Mouse (Mus musculus) neural tube, embryonic 13.5 days (tissue): ENCODE data around the gene Gcnt2. TPM values are rescaled to one million over a fixed set of nuclear protein-coding genes. Genes with fewer than 3 reads are reported as not detected.

Experiments
- ATAC-seq: fragments of 200-750 bp; cut with Nextera tagmentation; 2 replicates; pipeline ENCODE4 v1.8.0; 2017; ENCODE audit warnings: low read depth, mild to moderate bottlenecking, moderate TSS enrichment, moderate library complexity
- H3K27ac ChIP-seq: fragments of 300-500 bp; sonication (generic); replicated peaks from 2 replicates; pipeline ENCODE4 v1.5.1; 2015; ENCODE audit warnings: moderate library complexity, mild to moderate bottlenecking, inconsistent platforms
- H3K27me3 ChIP-seq: fragments of 300-500 bp; sonication (generic); 2 replicates; pipeline ENCODE4 v1.6.1; 2015; ENCODE audit warnings: mild to moderate bottlenecking, inconsistent platforms
- H3K36me3 ChIP-seq: fragments of 300-500 bp; sonication (generic); 2 replicates; pipeline ENCODE4 v1.6.1; 2015; ENCODE audit warnings: mild to moderate bottlenecking, inconsistent platforms
- H3K4me1 ChIP-seq: fragments of 300-500 bp; sonication (generic); replicated peaks from 2 replicates; pipeline ENCODE4 v1.6.1; 2015; ENCODE audit warnings: inconsistent platforms
- H3K4me2 ChIP-seq: fragments of 300-500 bp; sonication (generic); 2 replicates; pipeline ENCODE4 v1.6.1; 2015; ENCODE audit warnings: inconsistent platforms, mild to moderate bottlenecking, moderate library complexity
- H3K4me3 ChIP-seq: fragments of 300-500 bp; sonication (generic); 2 replicates; pipeline ENCODE4 v1.5.1; 2015; ENCODE audit warnings: mild to moderate bottlenecking, inconsistent platforms
- H3K9ac ChIP-seq: fragments of 300-500 bp; sonication (generic); 2 replicates; pipeline ENCODE4 v1.6.1; 2015; ENCODE audit warnings: moderate library complexity, mild to moderate bottlenecking, inconsistent platforms
- H3K9me3 ChIP-seq: fragments of 300-500 bp; sonication (generic); 2 replicates; pipeline ENCODE4 v1.6.1; 2016; ENCODE audit warnings: inconsistent platforms
- WGBS: fragments of 180-500 bp; shearing (Covaris S2); methylation state at CpG from one replicate; pipeline ENCODE4 v1.1.7; 2015; 5-methylcytosine and 5-hydroxymethylcytosine counted together
- polyA plus RNA-seq: library from polyadenylated mRNA; unstranded; fragments of >200 nt; fragmentation: Nextera tagmentation; extraction: Ambion mirVana; gene quantifications from 2 replicates; pipeline ENCODE4 v1.2.1, GENCODE M21; 2015

Gene Gcnt2
- 3.9 and 4.6 TPM in 2 replicates for polyA plus RNA-seq

DNA sequence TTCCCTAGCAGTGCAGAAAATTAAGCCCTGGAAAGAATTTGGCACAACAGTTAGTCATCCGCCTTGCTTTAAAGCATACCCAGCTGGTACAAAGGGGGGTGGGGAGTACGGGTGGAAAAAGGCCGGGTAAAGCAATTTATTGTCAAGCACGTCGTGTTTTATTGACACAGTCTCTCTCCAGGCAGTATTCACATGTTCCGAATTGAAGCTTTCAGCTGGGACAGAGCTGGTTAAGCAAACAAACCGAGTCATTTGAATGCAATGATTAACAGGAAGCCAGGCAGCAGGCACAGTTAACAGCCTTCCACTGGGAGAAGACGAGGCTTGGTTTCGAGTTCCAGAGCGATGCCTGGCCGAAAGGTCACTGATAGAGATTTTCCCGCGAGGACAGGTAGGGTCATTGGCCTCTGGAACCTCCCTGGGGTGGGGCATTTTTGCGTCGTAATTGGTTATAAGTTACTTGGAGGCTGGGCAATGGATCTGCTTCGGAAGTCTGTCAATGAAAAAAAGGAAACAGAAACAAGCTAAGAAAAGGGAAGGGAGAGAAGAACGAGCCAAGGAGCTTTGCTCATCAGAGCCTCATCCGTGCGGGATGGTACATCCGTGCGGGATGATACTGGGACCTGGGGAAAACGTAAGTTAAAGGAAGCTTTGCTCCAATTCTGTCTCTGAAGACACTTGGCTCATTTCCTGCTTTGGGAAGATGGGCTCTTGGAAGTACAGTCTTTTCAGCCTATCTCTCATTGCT, at the start of gene Gcnt2:
TSS of gene Gcnt2 (plus strand) at position 103 of the 748 bp plus-strand sequence.
- WGBS: 38% methylated on average over 22 of the region's 22 CpGs
- Histone ChIP-seq H3K4me1 (peaks cover 13% of the 10 kb centered on the region), H3K4me2 (peak within 1 kb of the TSS; percentile 44), H3K36me3 (no peaks in the 10 kb centered on the region), H3K9me3 (no peaks in the 10 kb centered on the region), H3K27me3 (no peaks in the 10 kb centered on the region), H3K9ac (peak within 1 kb of the TSS; percentile 26; the same call in 1 of the 2 replicates), H3K27ac (0 out of 2 replicates have a peak within 1 kb of the TSS, but pooled peaks have one; percentile 10), H3K4me3 (peak within 1 kb of the TSS; percentile 15)
- ATAC-seq: peak; percentile 40

DNA sequence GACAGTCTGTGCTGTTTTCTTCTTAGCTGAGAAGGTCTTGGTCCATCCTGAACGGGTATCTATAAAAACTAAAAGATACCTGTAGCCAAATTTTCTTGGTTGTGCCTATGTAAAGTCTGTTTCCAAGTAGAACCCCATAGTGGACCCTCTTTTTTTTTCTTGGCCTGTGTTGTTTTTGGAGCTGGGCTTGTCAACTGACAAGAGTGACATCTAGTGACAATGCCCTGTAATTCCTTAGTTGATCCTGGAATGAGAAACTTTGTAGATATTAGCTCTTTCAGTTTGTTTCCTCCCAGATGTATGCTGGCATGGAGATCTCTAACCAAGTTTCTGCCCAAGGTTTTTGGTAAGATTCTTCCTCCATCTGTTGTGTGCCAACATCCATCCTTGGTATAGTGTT, 38.9 kb upstream of the Gcnt2 start:
- Histone ChIP-seq H3K4me1 (no peaks in the 10 kb centered on the region), H3K9ac (no peak overlapping the region), H3K4me3 (no peak overlapping the region), H3K27ac (no peak overlapping the region), H3K36me3 (no peaks in the 10 kb centered on the region), H3K4me2 (no peak overlapping the region), H3K27me3 (no peaks in the 10 kb centered on the region), H3K9me3 (no peaks in the 10 kb centered on the region)
- ATAC-seq: no peak
- WGBS: 66% methylated on average over 1 of the region's 1 CpGs

DNA sequence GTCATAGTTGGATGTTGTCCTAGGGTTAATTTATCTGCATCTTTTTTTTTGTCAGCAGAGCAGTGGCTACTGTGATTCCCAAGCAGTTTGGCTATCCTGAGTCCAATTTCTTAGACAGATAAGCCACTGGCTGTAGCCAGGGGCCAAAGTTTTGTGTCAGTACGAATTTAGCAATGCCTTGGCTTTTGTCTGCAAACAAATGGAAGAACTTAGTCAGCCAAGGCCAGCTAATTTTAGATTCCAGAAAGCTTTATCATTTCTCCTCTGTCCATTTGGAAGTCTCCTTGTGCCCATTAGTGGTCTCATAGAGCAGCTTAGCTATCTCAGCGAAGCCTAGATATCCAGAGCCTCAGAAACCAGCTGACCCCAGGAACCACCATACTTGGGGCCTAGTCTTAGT, 37.6 kb upstream of the Gcnt2 start:
- H3K4me2 ChIP-seq: no peak overlapping the region
- no peak overlapping the region for H3K9ac ChIP-seq
- no peak overlapping the region for H3K4me3 ChIP-seq
- no peaks in the 10 kb centered on the region for H3K4me1 ChIP-seq
- 86% methylated on average over 2 of the region's 2 CpGs for WGBS
- no peaks in the 10 kb centered on the region for H3K9me3 ChIP-seq
- H3K36me3 ChIP-seq: no peaks in the 10 kb centered on the region
- H3K27ac ChIP-seq: no peak overlapping the region
- no peak for ATAC-seq
- H3K27me3 ChIP-seq: no peaks in the 10 kb centered on the region

DNA sequence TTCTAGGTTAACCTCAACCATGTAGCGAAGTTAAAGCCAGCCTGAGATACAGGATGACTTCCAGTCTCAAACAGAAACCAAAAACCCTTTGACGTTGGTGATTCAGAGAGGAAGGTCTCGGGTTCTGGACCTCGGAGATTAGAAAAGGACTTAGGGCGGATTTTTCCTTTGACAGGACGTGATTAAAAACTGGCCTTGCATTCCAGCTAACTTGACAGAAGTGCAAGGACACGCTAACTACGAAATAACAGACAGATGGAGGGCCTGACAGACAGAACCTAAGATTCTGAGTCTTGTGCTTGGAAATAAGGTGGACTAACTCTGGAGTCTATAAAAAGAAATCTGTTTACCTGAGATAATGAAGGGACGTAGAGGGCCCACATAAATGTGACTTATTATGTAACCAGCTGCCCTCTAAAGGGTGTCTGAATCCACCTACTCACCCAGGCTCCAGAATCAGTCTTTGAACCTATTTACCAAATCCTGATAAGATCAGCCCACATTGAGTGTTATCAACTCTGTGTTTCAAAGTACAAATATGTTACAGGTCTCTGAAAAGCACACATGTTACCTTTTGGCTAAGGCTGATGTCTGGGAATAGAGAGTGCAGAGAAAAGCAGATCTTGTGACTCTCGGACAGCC, 18.3 kb upstream of the Gcnt2 start:
- H3K4me1 ChIP-seq: no peaks in the 10 kb centered on the region
- no peak overlapping the region for H3K9ac ChIP-seq
- 76% methylated on average over 10 of the region's 10 CpGs for WGBS
- no peaks in the 10 kb centered on the region for H3K36me3 ChIP-seq
- H3K27me3 ChIP-seq: no peaks in the 10 kb centered on the region
- no peaks in the 10 kb centered on the region for H3K9me3 ChIP-seq
- ATAC-seq: no peak
- no peak overlapping the region for H3K4me3 ChIP-seq
- no peak overlapping the region for H3K4me2 ChIP-seq
- no peak overlapping the region for H3K27ac ChIP-seq

DNA sequence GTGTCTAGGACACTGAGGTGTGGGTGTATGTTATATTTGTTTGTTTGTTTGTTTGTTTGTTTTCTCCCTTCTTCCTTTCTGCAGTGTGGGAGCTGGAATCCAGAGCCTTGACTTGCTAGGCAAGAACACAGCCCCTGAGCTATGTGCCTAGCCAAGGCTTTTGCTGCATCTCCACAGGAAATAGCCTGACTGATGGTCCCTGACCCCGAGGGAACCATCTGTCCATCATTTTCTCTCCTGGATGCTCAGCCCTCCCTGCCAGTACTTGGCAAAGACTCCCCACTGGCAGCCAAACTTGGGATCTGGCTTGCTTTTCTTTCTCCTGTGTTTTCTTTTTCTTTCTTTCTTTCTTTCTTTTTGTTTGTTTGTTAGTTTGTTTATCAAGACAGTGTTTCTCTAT, 17.4 kb upstream of the Gcnt2 start:
- no peaks in the 10 kb centered on the region for H3K36me3 ChIP-seq
- no peak overlapping the region for H3K9ac ChIP-seq
- 17% methylated on average over 1 of the region's 1 CpGs for WGBS
- no peak overlapping the region for H3K27ac ChIP-seq
- no peak for ATAC-seq
- no peak overlapping the region for H3K4me2 ChIP-seq
- H3K9me3 ChIP-seq: no peaks in the 10 kb centered on the region
- no peaks in the 10 kb centered on the region for H3K27me3 ChIP-seq
- no peaks in the 10 kb centered on the region for H3K4me1 ChIP-seq
- H3K4me3 ChIP-seq: no peak overlapping the region

DNA sequence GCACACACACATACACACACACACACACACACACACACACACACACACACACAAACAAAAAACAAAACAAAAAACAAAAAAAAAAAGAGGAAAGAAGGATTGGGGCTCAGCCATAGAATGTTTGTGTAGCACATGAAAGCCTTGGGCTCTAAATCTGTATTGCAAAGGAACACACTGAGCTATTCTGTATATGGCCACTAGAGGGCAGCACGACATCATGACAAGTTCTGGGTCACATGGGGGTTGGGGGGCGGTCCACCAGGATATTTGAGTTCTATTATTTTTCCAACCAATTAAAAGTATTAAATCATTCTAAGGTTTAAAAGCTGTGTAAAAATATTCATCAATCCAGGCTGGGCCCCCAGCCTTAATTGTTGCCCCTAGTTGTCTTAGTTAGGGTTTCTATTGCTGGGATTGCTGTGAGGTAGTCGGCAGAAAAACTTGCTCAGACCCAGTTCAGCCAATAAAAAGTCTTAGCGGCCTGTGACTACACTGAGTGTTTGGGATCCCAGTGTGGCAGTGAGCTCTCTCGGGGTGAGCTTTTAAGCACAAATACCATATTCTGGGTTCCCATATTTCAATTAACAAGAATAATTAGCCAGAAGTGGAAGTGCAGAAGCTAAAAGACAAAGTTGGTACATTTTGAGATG, 16.0 kb upstream of the Gcnt2 start:
- 21% methylated on average over 5 of the region's 5 CpGs for WGBS
- Histone ChIP-seq H3K27me3 (no peaks in the 10 kb centered on the region), H3K27ac (no peak overlapping the region), H3K9me3 (no peaks in the 10 kb centered on the region), H3K4me1 (no peaks in the 10 kb centered on the region), H3K4me3 (no peak overlapping the region), H3K9ac (no peak overlapping the region), H3K4me2 (peak overlapping the region; percentile 37), H3K36me3 (no peaks in the 10 kb centered on the region)
- peak; percentile 43; the same call in 1 of the 2 replicates for ATAC-seq

DNA sequence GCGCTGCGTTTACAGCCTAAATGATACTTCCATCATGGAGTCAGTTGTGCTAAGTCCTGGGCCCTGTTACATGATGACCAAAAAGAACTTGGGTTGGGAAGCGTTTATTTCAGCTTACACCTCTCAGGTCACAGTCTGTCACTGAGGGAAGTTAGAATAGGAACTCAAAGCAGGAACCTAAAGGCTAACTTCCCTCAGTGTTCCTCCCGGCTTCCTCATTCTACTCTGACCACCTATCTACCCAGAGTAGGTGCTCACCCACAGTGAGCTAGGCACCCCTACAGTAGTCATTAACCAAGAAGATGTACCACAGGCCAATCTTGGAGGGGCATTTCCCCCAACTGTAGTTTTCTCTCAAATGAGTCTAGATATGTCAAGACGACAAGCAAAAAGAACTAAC, 15.4 kb upstream of the Gcnt2 start:
- ATAC-seq: no peak
- Histone ChIP-seq H3K27ac (no peak overlapping the region), H3K36me3 (no peaks in the 10 kb centered on the region), H3K4me2 (no peak overlapping the region), H3K4me1 (no peaks in the 10 kb centered on the region), H3K9ac (no peak overlapping the region), H3K4me3 (no peak overlapping the region), H3K9me3 (no peaks in the 10 kb centered on the region), H3K27me3 (no peaks in the 10 kb centered on the region)
- 94% methylated on average over 5 of the region's 5 CpGs for WGBS

DNA sequence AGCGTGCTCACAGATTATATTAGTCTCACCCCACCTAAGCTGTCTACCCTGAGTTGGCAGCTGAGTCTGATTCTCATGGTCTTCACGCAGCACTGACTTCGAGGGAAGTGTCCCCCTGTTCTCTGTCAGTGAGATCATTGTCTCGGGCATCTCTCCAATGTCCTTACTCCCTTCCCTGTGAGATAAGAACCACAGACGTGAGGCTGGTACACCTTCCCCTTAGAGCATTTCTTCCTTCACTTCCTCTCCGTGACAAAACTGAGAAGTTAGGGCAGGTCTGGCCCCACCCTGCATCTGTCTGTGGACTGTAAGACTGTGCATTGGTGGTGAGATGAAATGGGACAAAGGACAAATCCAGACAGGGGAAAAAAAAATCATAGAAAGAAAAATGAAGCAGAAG, 13.6 kb upstream of the Gcnt2 start:
- no peak for ATAC-seq
- WGBS: 65% methylated on average over 6 of the region's 6 CpGs
- no peak overlapping the region for H3K4me2 ChIP-seq
- H3K4me3 ChIP-seq: no peak overlapping the region
- H3K4me1 ChIP-seq: no peaks in the 10 kb centered on the region
- no peak overlapping the region for H3K27ac ChIP-seq
- H3K27me3 ChIP-seq: no peaks in the 10 kb centered on the region
- H3K36me3 ChIP-seq: no peaks in the 10 kb centered on the region
- no peaks in the 10 kb centered on the region for H3K9me3 ChIP-seq
- H3K9ac ChIP-seq: no peak overlapping the region

DNA sequence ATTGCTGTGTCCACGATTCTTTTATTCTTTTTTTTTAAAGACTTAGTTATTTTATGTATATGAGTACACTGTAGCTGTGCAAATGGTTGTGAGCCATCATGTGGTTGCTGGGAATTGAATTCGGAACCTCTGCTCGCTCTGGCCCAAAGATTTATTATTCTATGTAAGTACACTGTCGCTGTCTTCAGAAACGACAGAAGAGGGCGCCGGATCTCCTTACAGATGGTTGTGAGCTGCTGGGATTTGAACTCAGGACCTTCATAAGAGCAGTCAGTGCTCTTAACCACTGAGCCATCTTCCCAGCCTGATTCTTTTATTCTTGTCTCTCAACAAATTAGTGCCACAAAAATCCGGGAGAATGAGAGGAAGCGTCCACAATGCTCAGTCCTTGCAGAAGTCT, 13.2 kb upstream of the Gcnt2 start:
- H3K27me3 ChIP-seq: no peaks in the 10 kb centered on the region
- ATAC-seq: no peak
- no peaks in the 10 kb centered on the region for H3K9me3 ChIP-seq
- H3K4me1 ChIP-seq: no peaks in the 10 kb centered on the region
- no peak overlapping the region for H3K27ac ChIP-seq
- no peaks in the 10 kb centered on the region for H3K36me3 ChIP-seq
- H3K9ac ChIP-seq: no peak overlapping the region
- H3K4me2 ChIP-seq: no peak overlapping the region
- H3K4me3 ChIP-seq: no peak overlapping the region
- 62% methylated on average over 9 of the region's 9 CpGs for WGBS

DNA sequence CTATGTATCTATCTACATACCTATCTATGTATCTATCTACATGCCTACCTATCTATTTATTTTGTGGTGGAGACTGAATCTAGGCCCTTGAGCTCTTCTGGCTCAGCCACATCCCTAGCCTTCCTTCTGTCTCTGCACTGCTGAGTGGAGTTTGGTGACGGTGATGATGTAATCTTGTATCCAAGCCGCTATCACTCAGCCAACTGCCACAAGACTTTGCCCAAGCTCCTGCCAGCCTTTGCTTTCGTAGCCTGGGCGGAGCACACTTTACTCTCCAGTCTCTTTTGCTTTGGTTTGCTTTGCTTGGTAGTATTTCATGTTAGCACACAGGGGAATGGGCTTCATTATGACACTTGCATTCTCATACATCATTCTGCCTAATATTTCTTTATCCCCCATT, 11.7 kb upstream of the Gcnt2 start:
- no peak overlapping the region for H3K27ac ChIP-seq
- WGBS: 89% methylated on average over 4 of the region's 4 CpGs
- no peaks in the 10 kb centered on the region for H3K4me1 ChIP-seq
- H3K27me3 ChIP-seq: no peaks in the 10 kb centered on the region
- H3K9me3 ChIP-seq: no peaks in the 10 kb centered on the region
- no peak overlapping the region for H3K4me2 ChIP-seq
- ATAC-seq: no peak
- H3K9ac ChIP-seq: no peak overlapping the region
- no peak overlapping the region for H3K4me3 ChIP-seq
- no peaks in the 10 kb centered on the region for H3K36me3 ChIP-seq

DNA sequence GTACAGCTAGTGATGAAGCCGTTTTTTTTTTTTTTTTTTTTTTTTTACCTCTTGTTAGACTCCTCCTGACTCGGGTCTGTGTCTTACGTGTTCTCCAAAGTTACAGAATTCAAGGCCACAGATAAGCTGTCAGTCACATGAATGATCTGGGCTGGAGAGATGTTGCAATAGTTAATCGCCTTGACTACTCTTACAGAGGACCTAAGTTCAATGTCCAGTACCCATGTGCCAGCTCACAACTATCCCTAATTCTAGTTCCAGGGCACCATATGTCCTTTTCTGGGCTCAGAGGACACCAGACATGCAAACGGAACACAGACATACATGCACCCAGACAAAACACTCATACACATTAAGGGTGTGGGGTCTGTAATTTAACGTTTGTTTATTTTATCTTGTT, 8.9 kb upstream of the Gcnt2 start:
- H3K9me3 ChIP-seq: no peaks in the 10 kb centered on the region
- no peak overlapping the region for H3K4me2 ChIP-seq
- no peak overlapping the region for H3K9ac ChIP-seq
- H3K36me3 ChIP-seq: no peaks in the 10 kb centered on the region
- no peak for ATAC-seq
- H3K4me3 ChIP-seq: no peak overlapping the region
- H3K27ac ChIP-seq: no peak overlapping the region
- H3K4me1 ChIP-seq: peaks cover 6% of the 10 kb centered on the region
- WGBS: 94% methylated on average over 6 of the region's 6 CpGs
- H3K27me3 ChIP-seq: peaks cover 11% of the 10 kb centered on the region; the same call in 1 of the 2 replicates

DNA sequence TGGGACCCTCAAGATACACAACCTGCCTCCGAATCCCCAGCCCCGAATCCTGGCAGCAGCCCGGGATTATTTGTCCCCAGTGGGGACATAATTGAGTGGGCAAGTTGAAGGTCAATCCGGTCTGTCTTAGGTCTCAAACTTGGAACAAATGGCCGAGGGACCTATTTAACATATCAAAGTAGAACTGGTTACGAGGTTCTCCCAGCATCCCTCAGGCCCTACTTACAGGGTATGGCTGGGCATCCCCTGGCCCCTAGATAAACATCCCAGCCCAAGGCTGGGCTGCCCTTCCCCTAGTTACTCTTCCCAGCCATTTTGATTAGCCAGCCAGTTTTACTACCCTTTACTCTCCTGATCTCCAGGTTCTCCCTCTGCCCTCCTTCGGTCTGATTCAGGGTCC, 8.3 kb upstream of the Gcnt2 start:
- H3K4me1 ChIP-seq: peaks cover 6% of the 10 kb centered on the region
- H3K27ac ChIP-seq: no peak overlapping the region
- no peak overlapping the region for H3K4me2 ChIP-seq
- no peak overlapping the region for H3K4me3 ChIP-seq
- H3K36me3 ChIP-seq: no peaks in the 10 kb centered on the region
- WGBS: 80% methylated on average over 7 of the region's 7 CpGs
- H3K27me3 ChIP-seq: peaks cover 11% of the 10 kb centered on the region; the same call in 1 of the 2 replicates
- H3K9me3 ChIP-seq: no peaks in the 10 kb centered on the region
- no peak for ATAC-seq
- no peak overlapping the region for H3K9ac ChIP-seq
